13 mouse cellular contexts compared by ENCODE assay signal in the genomic region with DNA sequence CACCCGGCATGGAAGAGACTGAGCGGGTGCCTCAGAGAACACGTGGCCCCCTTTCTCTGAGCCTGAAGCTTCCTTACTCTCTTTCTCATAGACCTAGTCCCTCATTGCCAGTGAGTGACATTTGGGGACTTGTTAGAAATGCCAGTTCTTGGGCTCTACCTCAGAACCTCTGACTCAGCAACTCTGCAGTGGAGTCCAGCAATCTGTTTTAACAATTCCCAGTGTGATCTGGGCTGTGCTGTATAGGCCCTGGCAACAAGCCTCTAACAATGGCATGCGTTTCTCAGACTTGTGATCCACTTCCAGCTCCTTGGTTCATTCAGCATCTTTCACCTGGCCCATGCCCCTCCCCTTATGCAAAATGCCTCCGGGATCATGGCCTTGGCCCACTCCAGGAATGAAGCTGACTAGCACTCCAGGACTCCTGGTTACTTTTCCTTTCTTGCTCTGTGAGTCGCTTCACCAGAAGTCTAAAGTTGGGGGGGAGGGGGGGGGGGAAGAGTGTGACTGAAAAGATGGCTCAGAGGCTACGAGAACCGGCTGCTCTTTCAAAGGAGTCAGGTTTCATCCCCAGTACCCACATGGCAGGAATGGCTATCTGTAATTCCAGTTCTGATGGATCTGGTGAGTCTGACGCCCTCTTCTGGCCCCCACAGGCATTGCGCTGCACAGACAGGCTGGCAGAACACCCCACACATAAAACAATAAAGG. TPM values are rescaled to one million over a fixed set of nuclear protein-coding genes. Genes with fewer than 3 reads are reported as not detected.
DNase-seq lines count a peak whose midpoint lies in the region; ATAC-seq and TF ChIP-seq lines count a peak whose summit lies in the region.
"Had no signal": no experiment of that assay in that cellular context is flagged by ENCODE, and none has a peak within 500 bp of the region (broad histone marks: within the 10 kb centered on the region; RNA-seq: fewer than 3 reads in every experiment).

No protein-coding gene starts in this region.

- intact Hi-C loops in left cerebral cortex, adult 2 months (cut with DNase I), result no loop called here
- intact Hi-C loops in left cerebral cortex, postnatal 14 days (cut with DNase I), result loop anchor here (2.0 to 10.0 kb wide), 2 partner anchors 105 to 181 kb away; no protein-coding TSS in a partner anchor

- TF ChIP-seq CTCF in left cerebral cortex, adult 2 months (IDR thresholded peaks at IDR 0.05), result peak; percentile 42

- peak; percentile 48 for DNase-seq in adrenal gland, postnatal 14 days
- DNase-seq in adrenal gland, postnatal 25 days, result no peak
- DNase-seq in left cerebral cortex, adult 2 months (ENCODE audit: extremely low spot score in 1 of 2, low spot score in 2 of 2), result no peak
- no peak for DNase-seq in left cerebral cortex, postnatal 14 days (ENCODE audit: low spot score in 2 of 2)
- peak; percentile 6 for DNase-seq in MEL-GATA-1-ER (ENCODE audit: extremely low read depth, low read depth)
- no peak for DNase-seq in thymus, postnatal 0 days (ENCODE audit: low spot score)
- DNase-seq in ovary, adult 18-20 months (ENCODE audit: low spot score), result no peak
- DNase-seq: adrenal gland, adult 8-10 months; cerebellum, adult 9-11 months; lung, postnatal 10 days had no signal

- ATAC-seq in megakaryocyte progenitor cell, adult 5-6 weeks (replicated peaks; ENCODE audit: poor library complexity), result peak; percentile 41; the same call in 1 of the 2 replicates
- ATAC-seq: intestine, embryonic 16.5 days had no signal

- no peak overlapping the region for H3K27ac ChIP-seq in left cerebral cortex, adult 2 months

- H3K4me3 ChIP-seq in left cerebral cortex, adult 2 months, result no peak overlapping the region

RNA-seq across cellular contexts. Expression of gene Tfap2e, which starts 4.1 kb away (rescaled TPM):
- total RNA-seq in adrenal gland, postnatal 14 days (2021), result not detected in 2 replicates
- not detected in 2 replicates for total RNA-seq in adrenal gland, postnatal 25 days (2021)
- not detected for total RNA-seq in left cerebral cortex, adult 2 months (2021)
- not detected for total RNA-seq in left cerebral cortex, postnatal 14 days (2021)
- not detected in 2 replicates for total RNA-seq in megakaryocyte progenitor cell, adult 5-6 weeks (2015)
- total RNA-seq in megakaryocyte progenitor cell, adult 5-6 weeks (2017), result not detected in 2 replicates
- not detected in 2 replicates for polyA plus RNA-seq in thymus, postnatal 0 days (2015; fragmentation: Nextera tagmentation; extraction: Ambion mirVana)
- total RNA-seq: adrenal gland, adult 8-10 months; left cerebral cortex, adult 8-10 months had no signal
- polyA plus RNA-seq: intestine, embryonic 16.5 days had no signal

RNA-seq across cellular contexts. Expression of gene Ncdn, which starts 13.1 kb away (rescaled TPM):
- total RNA-seq in adrenal gland, postnatal 14 days (2021), result 23.8 and 30.8 TPM in 2 replicates
- total RNA-seq in adrenal gland, postnatal 25 days (2021), result 30.5 and 32.3 TPM in 2 replicates
- total RNA-seq in left cerebral cortex, adult 2 months (2021), result 1,000 to 10,000 TPM in 1 of 2 experiments, 100 to 1,000 TPM in 1; 980 to 1,003 TPM
- total RNA-seq in left cerebral cortex, postnatal 14 days (2021), result 100 to 1,000 TPM; 959 to 969 TPM
- total RNA-seq in megakaryocyte progenitor cell, adult 5-6 weeks (2015), result 8.9 and 9.6 TPM in 2 replicates
- 8.2 and 8.5 TPM in 2 replicates for total RNA-seq in megakaryocyte progenitor cell, adult 5-6 weeks (2017)
- polyA plus RNA-seq in thymus, postnatal 0 days (2015; fragmentation: Nextera tagmentation; extraction: Ambion mirVana), result 18.4 and 20.6 TPM in 2 replicates

RNA-seq across cellular contexts. Expression of gene AU040320, which starts 13.2 kb away (rescaled TPM):
- 28.9 and 32.4 TPM in 2 replicates for total RNA-seq in adrenal gland, postnatal 14 days (2021)
- 41.6 and 46.4 TPM in 2 replicates for total RNA-seq in adrenal gland, postnatal 25 days (2021)
- total RNA-seq in left cerebral cortex, adult 2 months (2021), result 10 to 100 TPM; 53.5 to 59.9 TPM
- total RNA-seq in left cerebral cortex, postnatal 14 days (2021), result 10 to 100 TPM; 53.8 to 55.3 TPM
- 11.6 and 14.3 TPM in 2 replicates for total RNA-seq in megakaryocyte progenitor cell, adult 5-6 weeks (2015)
- 12.5 and 19.1 TPM in 2 replicates for total RNA-seq in megakaryocyte progenitor cell, adult 5-6 weeks (2017)
- polyA plus RNA-seq in thymus, postnatal 0 days (2015; fragmentation: Nextera tagmentation; extraction: Ambion mirVana), result 15.4 and 15.6 TPM in 2 replicates

Comparison
In these comparisons a context has a peak if more than half of its experiments do, and no peak if none do; other contexts are left out.
1. DNase-seq: peak in adrenal gland, postnatal 14 days (single experiment) and MEL-GATA-1-ER (single experiment); none in adrenal gland, postnatal 25 days (single experiment), left cerebral cortex, adult 2 months (0 of 2), left cerebral cortex, postnatal 14 days (0 of 2), thymus, postnatal 0 days (single experiment) and ovary, adult 18-20 months (single experiment).
2. RNA of gene Ncdn, which starts 13.1 kb away (total RNA-seq): 980 to 1,003 TPM in left cerebral cortex, adult 2 months and 959 to 969 TPM in left cerebral cortex, postnatal 14 days; 30.5 to 32.3 TPM in adrenal gland, postnatal 25 days, 23.8 to 30.8 TPM in adrenal gland, postnatal 14 days and 8.2 to 9.6 TPM in megakaryocyte progenitor cell, adult 5-6 weeks; every median in the first group is over 10 times any median in the second.